Mouse (Mus musculus) stomach, embryonic 16.5 days (tissue): Measurements from ENCODE around the gene Sema3e. TPM values are rescaled to one million over a fixed set of nuclear protein-coding genes. Genes with fewer than 3 reads are reported as not detected.
A peak's percentile ranks its signal among the peaks of the same experiment; 100 is the strongest.

Source experiments
- ATAC-seq: fragments of 200-750 bp; cut with Nextera tagmentation; 2 replicates; pipeline ENCODE4 v1.8.0; 2017; ENCODE audit warnings: moderate number of reproducible peaks, moderate TSS enrichment; ENCODE audit not compliant: insufficient read depth, low FRiP score
- H3K27ac ChIP-seq: fragments of 300-500 bp; sonication (generic); 2 replicates; pipeline ENCODE4 v1.5.1; 2014; ENCODE audit warnings: low read length
- H3K27me3 ChIP-seq: fragments of 300-500 bp; sonication (generic); 2 replicates; pipeline ENCODE4 v1.6.1; 2014; ENCODE audit warnings: low read length, control low read depth, mixed read lengths; ENCODE audit not compliant: control insufficient read depth, insufficient read depth
- H3K36me3 ChIP-seq: fragments of 300-500 bp; sonication (generic); 2 replicates; pipeline ENCODE4 v1.6.1; 2014; ENCODE audit warnings: low read length; ENCODE audit not compliant: control insufficient read depth, insufficient read depth
- H3K4me1 ChIP-seq: fragments of 300-500 bp; sonication (generic); 2 replicates; pipeline ENCODE4 v1.6.1; 2014; ENCODE audit warnings: low read length, control low read depth, mixed read lengths; ENCODE audit not compliant: control insufficient read depth, insufficient read depth
- H3K4me2 ChIP-seq: fragments of 300-500 bp; sonication (generic); 2 replicates; pipeline ENCODE4 v1.6.1; 2014; ENCODE audit warnings: low read depth, low read length, mixed read lengths
- H3K4me3 ChIP-seq: fragments of 300-500 bp; sonication (generic); replicated peaks from 2 replicates; pipeline ENCODE4 v1.5.1; 2014; ENCODE audit warnings: mild to moderate bottlenecking, low read length
- H3K9ac ChIP-seq: fragments of 300-500 bp; sonication (generic); 2 replicates; pipeline ENCODE4 v1.6.1; 2014; ENCODE audit warnings: low read length
- H3K9me3 ChIP-seq: fragments of 300-500 bp; sonication (generic); replicated peaks from 2 replicates; pipeline ENCODE4 v1.6.1; 2016; ENCODE audit warnings: low read length, control low read depth; ENCODE audit not compliant: control insufficient read depth
- WGBS: fragments of 180-500 bp; shearing (Covaris S2); extraction: QIAGEN DNeasy Blood & Tissue Kit; methylation state at CpG from one replicate; pipeline ENCODE4 v1.1.7; 2014; 5-methylcytosine and 5-hydroxymethylcytosine counted together
- polyA plus RNA-seq: library from polyadenylated mRNA; unstranded; fragments of >200 nt; fragmentation: Nextera tagmentation; extraction: Ambion mirVana; gene quantifications from 2 replicates; pipeline ENCODE4 v1.2.1, GENCODE M21; 2015

Sema3e gene
- polyA plus RNA-seq, result 3.4 and 3.7 TPM in 2 replicates

DNA sequence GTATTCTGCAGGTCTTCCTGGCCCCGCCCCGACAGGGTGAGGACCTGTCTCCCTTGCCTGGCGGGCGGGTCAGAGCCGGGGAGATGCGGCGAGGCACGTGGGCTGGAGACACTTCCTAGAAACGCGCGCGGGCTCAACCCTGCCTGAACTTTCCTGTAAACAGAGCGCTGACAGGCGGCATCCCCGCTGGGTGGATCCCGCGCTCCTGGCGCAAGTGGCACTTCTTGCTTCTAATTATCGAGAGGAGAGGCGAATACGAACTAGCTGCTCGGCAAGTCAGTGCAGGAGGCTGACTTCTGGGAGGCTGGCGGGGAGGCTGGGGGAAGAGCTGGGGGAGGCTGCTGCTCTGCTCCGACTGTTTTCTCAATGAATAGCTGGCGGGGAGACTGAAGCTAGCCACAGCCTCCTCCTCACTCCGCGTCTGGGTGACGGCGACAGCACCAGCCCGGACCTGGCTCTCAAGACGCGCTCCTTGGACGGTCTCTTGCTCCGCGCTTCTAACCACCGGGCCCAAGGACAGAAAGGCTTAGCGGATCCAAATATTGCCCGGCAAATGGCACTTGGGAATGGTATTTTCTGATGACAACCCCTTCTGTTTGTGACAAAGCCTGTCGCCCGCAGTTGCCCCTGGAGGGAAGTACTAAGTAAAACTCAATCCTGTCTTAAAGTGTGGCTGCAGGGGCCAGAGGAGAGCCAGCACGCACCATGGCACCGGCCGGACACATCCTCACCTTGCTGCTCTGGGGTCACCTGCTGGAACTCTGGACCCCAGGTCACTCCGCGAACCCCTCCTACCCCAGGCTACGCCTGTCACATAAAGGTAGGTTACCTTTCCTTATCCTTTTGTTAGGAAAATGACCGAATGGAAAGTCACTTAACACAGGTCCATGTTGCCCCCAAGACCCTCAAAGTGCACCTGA, at the start of gene Sema3e:
Gene Sema3e, plus strand, starts transcription at position 72 of the 920 bp plus-strand sequence.
- no peak within 1 kb of the TSS for H3K27ac ChIP-seq
- H3K9me3 ChIP-seq, result peaks cover 5% of the 10 kb centered on the region; the same call in 1 of the 2 replicates
- no peaks in the 10 kb centered on the region; the same call in 1 of the 2 replicates for H3K27me3 ChIP-seq
- peak; percentile 80; the same call in 1 of the 2 replicates for ATAC-seq
- peaks cover 7% of the 10 kb centered on the region; the same call in 1 of the 2 replicates for H3K4me1 ChIP-seq
- H3K36me3 ChIP-seq, result no peaks in the 10 kb centered on the region
- WGBS, result 1% methylated on average over 47 of the region's 47 CpGs
- H3K4me3 ChIP-seq, result peak within 1 kb of the TSS; percentile 51
- peak within 1 kb of the TSS; percentile 67 for H3K9ac ChIP-seq
- H3K4me2 ChIP-seq, result peak within 1 kb of the TSS; percentile 81

- Histone ChIP-seq H3K27ac (no peak overlapping the region), H3K9me3 (no peaks in the 10 kb centered on the region), H3K36me3 (no peaks in the 10 kb centered on the region), H3K27me3 (no peaks in the 10 kb centered on the region), H3K4me2 (no peak overlapping the region), H3K4me3 (no peak overlapping the region), H3K9ac (no peak overlapping the region), H3K4me1 (no peaks in the 10 kb centered on the region)
- 60% methylated on average over 3 of the region's 3 CpGs for WGBS
- no peak for ATAC-seq
These were observed 47.5 kb upstream of the Sema3e start for GRCm38 (mm10) chr5:13977576-13977975.

DNA sequence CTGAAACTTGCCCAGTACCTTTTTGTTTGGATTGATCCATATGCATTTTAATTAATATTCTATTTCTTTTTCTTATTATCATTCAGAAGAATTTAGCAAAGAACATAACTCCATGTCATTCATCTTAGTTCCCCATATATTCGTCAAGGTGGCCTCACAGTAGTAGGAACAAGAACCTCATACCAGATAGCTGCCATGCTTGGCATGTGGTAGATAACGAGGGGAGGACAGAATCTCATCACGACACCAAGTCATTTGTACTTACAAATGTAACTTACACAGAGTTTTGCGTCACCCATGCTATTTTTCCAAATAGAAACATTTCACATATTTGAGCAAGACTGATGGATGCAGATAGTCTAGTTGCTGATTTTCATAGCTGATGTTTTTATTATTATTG, 45.9 kb upstream of the Sema3e start:
- H3K27ac ChIP-seq, result no peak overlapping the region
- no peak for ATAC-seq
- 84% methylated on average over 4 of the region's 4 CpGs for WGBS

GRCm38 (mm10) chr5:13982417-13983054, 42.5 kb upstream of the Sema3e start:
- Histone ChIP-seq H3K4me1 (no peaks in the 10 kb centered on the region), H3K9me3 (no peaks in the 10 kb centered on the region), H3K4me2 (no peak overlapping the region), H3K9ac (no peak overlapping the region), H3K4me3 (no peak overlapping the region), H3K27ac (no peak overlapping the region), H3K36me3 (no peaks in the 10 kb centered on the region), H3K27me3 (no peaks in the 10 kb centered on the region)
- WGBS, result 43% methylated on average over 7 of the region's 7 CpGs
- ATAC-seq, result no peak

More for the DNA sequence above, 45.9 kb upstream of the Sema3e start:
- Histone ChIP-seq H3K27me3 (no peaks in the 10 kb centered on the region), H3K4me2 (no peak overlapping the region), H3K9ac (no peak overlapping the region), H3K36me3 (no peaks in the 10 kb centered on the region), H3K4me3 (no peak overlapping the region), H3K9me3 (no peaks in the 10 kb centered on the region), H3K4me1 (no peaks in the 10 kb centered on the region)

DNA sequence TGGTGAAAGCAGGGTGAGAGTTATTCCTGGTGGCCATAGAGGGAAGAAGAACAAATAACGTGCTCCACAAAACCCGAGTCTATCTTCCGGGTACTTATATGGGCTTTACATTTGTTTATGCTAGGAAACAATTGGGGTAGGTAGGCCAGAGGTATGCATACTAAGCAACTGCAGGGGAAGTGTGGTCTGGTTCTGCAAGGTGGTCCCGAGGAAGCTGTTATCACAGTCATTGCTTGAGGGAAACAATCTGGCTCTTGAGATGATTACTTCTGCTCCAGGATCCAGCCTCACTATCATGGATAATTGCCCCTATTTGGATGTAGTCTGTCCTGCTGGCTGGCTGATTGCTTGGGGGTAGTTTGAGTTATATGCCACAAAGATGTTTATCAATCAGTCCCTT, 41.5 kb upstream of the Sema3e start:
- no peak for ATAC-seq
- Histone ChIP-seq H3K27me3 (no peaks in the 10 kb centered on the region), H3K36me3 (no peaks in the 10 kb centered on the region), H3K4me1 (no peaks in the 10 kb centered on the region), H3K4me2 (no peak overlapping the region), H3K9ac (no peak overlapping the region), H3K4me3 (no peak overlapping the region), H3K27ac (no peak overlapping the region), H3K9me3 (no peaks in the 10 kb centered on the region)
- 55% methylated on average over 4 of the region's 4 CpGs for WGBS

- ATAC-seq, result no peak
- H3K36me3 ChIP-seq, result no peaks in the 10 kb centered on the region
- WGBS, result 85% methylated on average over 3 of the region's 3 CpGs
- H3K4me2 ChIP-seq, result no peak overlapping the region
- H3K4me1 ChIP-seq, result no peaks in the 10 kb centered on the region
- H3K9ac ChIP-seq, result no peak overlapping the region
- H3K27me3 ChIP-seq, result no peaks in the 10 kb centered on the region
- no peaks in the 10 kb centered on the region for H3K9me3 ChIP-seq
- no peak overlapping the region for H3K27ac ChIP-seq
- H3K4me3 ChIP-seq, result no peak overlapping the region
These were observed 39.4 kb upstream of the Sema3e start for GRCm38 (mm10) chr5:13985669-13986068.

DNA sequence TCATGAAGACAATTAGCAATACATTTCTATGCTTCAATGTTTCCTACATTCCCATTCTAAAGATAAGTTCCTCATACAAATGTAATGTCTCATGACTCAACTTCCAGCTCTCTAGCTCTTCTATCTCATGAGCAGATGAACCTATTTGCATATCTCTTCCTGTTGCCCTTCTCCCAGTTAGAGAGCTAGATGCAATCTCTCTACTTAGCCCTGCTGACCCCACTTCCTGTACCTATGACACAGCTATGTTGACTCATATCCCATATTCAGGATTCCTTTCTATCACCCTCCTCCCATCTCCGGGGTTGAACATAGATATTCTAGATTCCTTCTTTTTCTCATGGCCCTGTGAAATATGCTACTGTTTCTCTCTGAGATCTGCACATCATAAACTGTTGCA, 38.0 kb upstream of the Sema3e start:
- H3K4me2 ChIP-seq, result no peak overlapping the region
- H3K9me3 ChIP-seq, result no peaks in the 10 kb centered on the region
- H3K36me3 ChIP-seq, result no peaks in the 10 kb centered on the region
- 52% methylated on average over 1 of the region's 1 CpGs for WGBS
- H3K27ac ChIP-seq, result no peak overlapping the region
- no peak overlapping the region for H3K9ac ChIP-seq
- no peak for ATAC-seq
- no peaks in the 10 kb centered on the region for H3K27me3 ChIP-seq
- H3K4me1 ChIP-seq, result no peaks in the 10 kb centered on the region
- no peak overlapping the region for H3K4me3 ChIP-seq

DNA sequence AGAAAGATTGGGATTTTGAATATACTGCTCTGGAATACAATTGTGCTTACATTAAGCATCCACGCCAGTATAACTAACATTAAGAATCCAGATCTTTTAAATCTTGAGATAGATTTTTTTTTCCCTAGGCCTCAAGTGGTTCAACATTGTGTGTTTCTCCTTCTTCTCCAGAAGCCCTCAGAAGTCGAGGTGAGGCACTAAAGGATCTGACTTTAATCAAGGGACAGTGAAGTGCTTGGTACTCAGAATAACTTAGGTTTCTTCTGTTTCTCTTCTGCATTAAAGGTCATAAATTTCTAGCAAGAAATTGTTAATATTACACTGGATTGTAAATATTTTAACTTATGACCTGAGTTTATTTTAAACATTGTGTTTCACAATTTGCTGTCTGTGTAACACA, 37.1 kb upstream of the Sema3e start:
- Histone ChIP-seq H3K4me2 (no peak overlapping the region), H3K9me3 (no peaks in the 10 kb centered on the region), H3K9ac (no peak overlapping the region), H3K36me3 (no peaks in the 10 kb centered on the region), H3K27ac (no peak overlapping the region), H3K4me3 (no peak overlapping the region), H3K27me3 (no peaks in the 10 kb centered on the region), H3K4me1 (no peaks in the 10 kb centered on the region)
- ATAC-seq, result no peak
- 46% methylated on average over 2 of the region's 2 CpGs for WGBS
